Mouse (Mus musculus) myocyte (in vitro differentiated cells): ENCODE data around the gene Angpt4. TPM values are rescaled to one million over a fixed set of nuclear protein-coding genes. Genes with fewer than 3 reads are reported as not detected.

Experiments used
- H3K27me3 ChIP-seq: one replicate; pipeline ENCODE4 v1.6.1; 2011; ENCODE audit not compliant: control insufficient read depth, insufficient read depth, insufficient read length
- H3K36me3 ChIP-seq: one replicate; pipeline ENCODE4 v1.6.1; 2011; ENCODE audit not compliant: control insufficient read depth, insufficient read depth
- H3K4me2 ChIP-seq: one replicate; pipeline ENCODE4 v1.6.1; 2011; ENCODE audit warnings: low read depth, control low read depth
- H3K4me3 ChIP-seq: one replicate; pipeline ENCODE4 v1.5.1; 2011; ENCODE audit warnings: mild to moderate bottlenecking, control low read depth, moderate library complexity
- H3K79me2 ChIP-seq: one replicate; pipeline ENCODE4 v1.6.1; 2011; ENCODE audit not compliant: control insufficient read depth, insufficient read depth
- H3ac ChIP-seq: one replicate; pipeline ENCODE4 v1.6.1; 2011; ENCODE audit not compliant: control insufficient read depth, insufficient read length
- CEBPB ChIP-seq: IDR thresholded peaks from 2 replicates; pipeline ENCODE4 v1.6.1; 2011; ENCODE audit warnings: mild to moderate bottlenecking, moderate library complexity; ENCODE audit not compliant: poor library complexity, insufficient read depth, severe bottlenecking
- E2F4 ChIP-seq: IDR thresholded peaks from one replicate; pipeline ENCODE4 v1.6.1; 2011; ENCODE audit warnings: mild to moderate bottlenecking, control low read depth, moderate library complexity; ENCODE audit not compliant: insufficient read depth
- MAX ChIP-seq: IDR thresholded peaks from one replicate; pipeline ENCODE4 v1.6.1; 2011; ENCODE audit warnings: low read depth, mild to moderate bottlenecking, control low read depth
- MYOD1 ChIP-seq, 3 experiments: IDR thresholded peaks; one replicate each; pipeline ENCODE4 v1.6.1; 2011; ENCODE audit warnings: control low read depth in 2 of 3, low read depth in 2 of 3, mild to moderate bottlenecking in 2 of 3, moderate library complexity in 1 of 3; ENCODE audit not compliant: insufficient read length in 2 of 3, control insufficient read depth in 1 of 3
- MYOG ChIP-seq, 3 experiments: IDR thresholded peaks; one replicate each; pipeline ENCODE4 v1.6.1; 2011; ENCODE audit warnings: control low read depth in 2 of 3, low read depth in 2 of 3, mild to moderate bottlenecking in 2 of 3; ENCODE audit not compliant: insufficient read length in 2 of 3, control insufficient read depth in 1 of 3, insufficient read depth in 1 of 3
- POLR2A ChIP-seq: IDR thresholded peaks from one replicate; pipeline ENCODE4 v1.6.1; 2011; ENCODE audit warnings: low read depth, mild to moderate bottlenecking, control low read depth, moderate library complexity; ENCODE audit not compliant: insufficient read length
- POLR2AphosphoS2 ChIP-seq: IDR thresholded peaks from one replicate; pipeline ENCODE4 v1.6.1; 2011; ENCODE audit warnings: low read depth, control low read depth; ENCODE audit not compliant: insufficient read length
- REST ChIP-seq: IDR thresholded peaks from one replicate; pipeline ENCODE4 v1.6.1; 2011; ENCODE audit warnings: mild to moderate bottlenecking, control low read depth, moderate library complexity; ENCODE audit not compliant: insufficient read depth, insufficient read length
- SRF ChIP-seq: IDR thresholded peaks from one replicate; pipeline ENCODE4 v1.6.1; 2011; ENCODE audit warnings: low read depth; ENCODE audit not compliant: control insufficient read depth, insufficient read length
- TCF12 ChIP-seq: IDR thresholded peaks from one replicate; pipeline ENCODE4 v1.6.1; 2011; ENCODE audit warnings: mild to moderate bottlenecking, control low read depth; ENCODE audit not compliant: poor library complexity, insufficient read depth, severe bottlenecking
- TCF3 ChIP-seq: IDR thresholded peaks from one replicate; pipeline ENCODE4 v1.6.1; 2011; ENCODE audit warnings: low read depth, control low read depth; ENCODE audit not compliant: insufficient read length
- USF1 ChIP-seq: IDR thresholded peaks from one replicate; pipeline ENCODE4 v1.6.1; 2011; ENCODE audit warnings: low read depth, mild to moderate bottlenecking, control low read depth, moderate library complexity
- polyA plus RNA-seq: library from polyadenylated mRNA; unstranded; fragments of >200 nt; fragmentation: generic; extraction: Trizol; gene quantifications from one replicate; pipeline ENCODE4 v1.2.1, GENCODE M21; 2012; ENCODE audit warnings: missing spikeins

Gene Angpt4
- polyA plus RNA-seq, 1 experiment: 0.19 TPM

- no peak overlapping the region for H3K4me3 ChIP-seq
- TF ChIP-seq SRF (no peak), USF1 (no peak), MYOD1 (IDR thresholded peaks at IDR 0.05; ENCODE audit: control insufficient read depth in 1 of 3, insufficient read length in 2 of 3, low read depth in 2 of 3) (no peak), POLR2A (no peak), POLR2AphosphoS2 (no peak), CEBPB (no peak), REST (no peak), TCF12 (no peak), E2F4 (no peak), MYOG (IDR thresholded peaks at IDR 0.05; ENCODE audit: control insufficient read depth in 1 of 3, insufficient read depth in 1 of 3, insufficient read length in 2 of 3, low read depth in 2 of 3) (no peak), MAX (no peak)
- H3K4me2 ChIP-seq: no peak overlapping the region
- H3K27me3 ChIP-seq: no peaks in the 10 kb centered on the region
- H3K36me3 ChIP-seq: peaks cover 11% of the 10 kb centered on the region
- H3K79me2 ChIP-seq: peaks cover 59% of the 10 kb centered on the region
- H3ac ChIP-seq: no peak overlapping the region
Observed at GRCm38 (mm10) chr2:151970191-151971172, 59.5 kb downstream of the Angpt4 start.

GRCm38 (mm10) chr2:151971748-151972147, 60.7 kb downstream of the Angpt4 start:
- Histone ChIP-seq H3ac (no peak overlapping the region), H3K79me2 (peaks cover 72% of the 10 kb centered on the region), H3K4me2 (no peak overlapping the region), H3K36me3 (peaks cover 11% of the 10 kb centered on the region), H3K4me3 (no peak overlapping the region), H3K27me3 (no peaks in the 10 kb centered on the region)
- TF ChIP-seq USF1 (no peak), MYOD1 (IDR thresholded peaks at IDR 0.05; ENCODE audit: control insufficient read depth in 1 of 3, insufficient read length in 2 of 3, low read depth in 2 of 3) (no peak), TCF12 (no peak), TCF3 (no peak), POLR2AphosphoS2 (no peak), POLR2A (no peak), MAX (no peak), CEBPB (no peak), SRF (no peak), REST (no peak)

GRCm38 (mm10) chr2:151972880-151973594, 62.0 kb downstream of the Angpt4 start:
- Histone ChIP-seq H3K4me2 (peak overlapping the region; percentile 44), H3ac (no peak overlapping the region), H3K79me2 (peaks cover 85% of the 10 kb centered on the region), H3K27me3 (no peaks in the 10 kb centered on the region), H3K4me3 (no peak overlapping the region), H3K36me3 (peaks cover 6% of the 10 kb centered on the region)
- TF ChIP-seq TCF12: no peak

GRCm38 (mm10) chr2:151973595-151974562, 62.9 kb downstream of the Angpt4 start:
- no peak overlapping the region for H3K4me3 ChIP-seq
- H3ac ChIP-seq: no peak overlapping the region
- no peaks in the 10 kb centered on the region for H3K27me3 ChIP-seq
- H3K4me2 ChIP-seq: peak overlapping the region; percentile 44
- H3K36me3 ChIP-seq: peaks cover 4% of the 10 kb centered on the region
- TF ChIP-seq SRF (no peak), TCF12 (no peak), USF1 (no peak), POLR2AphosphoS2 (no peak), MAX (no peak), E2F4 (no peak), MYOD1 (IDR thresholded peaks at IDR 0.05; ENCODE audit: control insufficient read depth in 1 of 3, insufficient read length in 2 of 3, low read depth in 2 of 3) (peak in 1 of 3 experiments; percentile 57), TCF3 (no peak), REST (no peak), CEBPB (peak; percentile 70; the same call in 1 of the 2 replicates), POLR2A (no peak)
- peaks cover 93% of the 10 kb centered on the region for H3K79me2 ChIP-seq
